Mouse (Mus musculus): ENCODE measurements around the gene Gm45716.

Gene Gm45716

DNA sequence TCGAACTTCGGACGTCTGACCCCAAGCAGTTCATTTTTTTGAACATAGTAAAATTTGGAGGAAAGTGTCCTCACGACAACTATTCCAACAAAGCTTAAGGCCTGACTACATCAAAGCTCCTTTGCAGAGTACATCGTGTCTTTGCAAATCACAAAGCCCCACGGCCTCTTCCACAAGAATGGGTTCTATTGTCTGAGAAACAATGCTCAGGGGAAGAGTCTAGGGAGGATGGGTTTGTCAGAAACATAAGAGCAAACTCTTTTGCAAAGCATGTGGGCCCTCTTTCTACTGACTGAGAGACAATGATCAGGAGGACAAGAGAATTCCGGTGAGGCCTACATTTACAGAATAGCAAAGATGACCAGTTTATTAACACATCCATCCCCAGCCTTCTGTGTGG, 26.8 kb downstream of the Gm45716 start:
- DNase-seq (ENCODE audit: low read depth, low spot score), result no peak

DNA sequence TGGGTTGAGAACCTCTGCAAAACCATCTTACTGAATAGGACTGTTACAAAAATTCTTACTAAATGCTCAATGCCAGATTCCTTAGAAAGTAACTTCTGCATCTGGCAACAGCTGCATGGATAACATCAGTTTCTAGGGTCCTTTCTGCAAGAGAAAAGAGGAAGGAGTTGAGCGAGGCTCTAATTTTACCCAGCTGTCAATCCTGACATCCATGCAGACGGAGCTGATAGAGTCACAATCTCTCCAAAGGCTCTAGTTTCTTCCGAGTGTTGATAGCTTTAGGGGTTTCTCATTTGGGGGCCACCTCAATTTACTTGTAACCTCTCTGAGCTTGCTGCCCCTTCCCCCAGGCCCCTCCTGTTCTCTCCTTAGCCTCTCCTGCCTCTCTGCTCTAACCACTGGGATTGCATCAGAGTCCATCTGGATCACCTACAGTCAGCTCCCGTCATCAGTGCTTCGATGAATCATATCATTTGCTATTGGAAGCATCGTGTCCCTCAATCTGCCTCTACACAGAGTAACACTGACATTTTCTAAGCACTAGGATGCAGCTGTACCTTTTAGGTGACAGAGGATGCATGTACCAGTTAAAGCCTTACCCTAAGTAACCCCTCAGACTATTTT, 32.7 kb downstream of the Gm45716 start:
- DNase-seq (ENCODE audit: low read depth, low spot score), result no peak

DNA sequence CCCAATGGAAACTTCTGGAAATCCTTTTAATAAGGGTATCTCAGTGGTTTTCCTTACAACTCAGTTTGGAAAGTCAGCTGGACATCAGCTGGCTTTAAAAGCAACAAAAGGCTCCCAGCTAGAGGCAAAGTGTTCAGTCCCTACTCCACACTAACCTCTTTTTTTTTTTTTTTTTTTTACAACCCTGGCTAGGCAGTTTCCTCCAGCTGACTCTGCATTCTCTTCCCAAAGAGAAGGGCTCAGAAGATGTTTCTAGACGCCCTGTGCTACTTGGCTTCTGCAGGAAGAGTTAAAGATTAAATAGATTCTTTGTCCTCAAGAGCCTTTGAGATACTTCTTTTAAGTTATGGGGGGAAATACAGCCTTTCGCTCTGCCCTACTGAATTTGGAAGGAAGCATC, 33.3 kb downstream of the Gm45716 start:
- DNase-seq (ENCODE audit: low read depth, low spot score), result no peak

DNA sequence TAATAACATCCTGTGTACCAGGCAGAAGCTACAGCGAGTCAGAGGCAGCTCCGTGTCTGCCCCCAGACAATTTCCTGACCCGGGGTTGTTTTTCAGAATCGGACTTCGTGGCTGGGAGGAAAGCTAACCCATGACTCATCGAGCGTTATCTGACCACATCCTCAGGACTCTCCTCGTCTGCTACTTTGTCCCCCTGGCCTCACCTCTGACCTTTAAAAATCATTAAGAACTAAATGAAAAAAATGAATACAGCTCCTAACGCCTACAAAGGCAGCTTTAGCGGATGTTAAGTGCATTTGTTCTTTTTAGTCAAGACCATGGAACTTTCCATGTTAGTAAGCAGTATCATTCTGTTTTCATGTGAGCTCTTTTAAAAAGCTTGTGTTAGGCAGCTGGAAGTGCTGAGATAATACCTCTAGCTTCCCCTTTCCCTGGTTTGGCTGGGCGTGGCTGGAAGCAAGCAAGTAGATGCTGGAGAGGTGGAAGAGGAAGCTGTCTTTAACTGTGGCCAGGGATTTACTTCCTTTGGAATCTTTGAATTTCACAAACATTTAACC, 37.5 kb downstream of the Gm45716 start:
- no peak for DNase-seq (ENCODE audit: low read depth, low spot score)

DNA sequence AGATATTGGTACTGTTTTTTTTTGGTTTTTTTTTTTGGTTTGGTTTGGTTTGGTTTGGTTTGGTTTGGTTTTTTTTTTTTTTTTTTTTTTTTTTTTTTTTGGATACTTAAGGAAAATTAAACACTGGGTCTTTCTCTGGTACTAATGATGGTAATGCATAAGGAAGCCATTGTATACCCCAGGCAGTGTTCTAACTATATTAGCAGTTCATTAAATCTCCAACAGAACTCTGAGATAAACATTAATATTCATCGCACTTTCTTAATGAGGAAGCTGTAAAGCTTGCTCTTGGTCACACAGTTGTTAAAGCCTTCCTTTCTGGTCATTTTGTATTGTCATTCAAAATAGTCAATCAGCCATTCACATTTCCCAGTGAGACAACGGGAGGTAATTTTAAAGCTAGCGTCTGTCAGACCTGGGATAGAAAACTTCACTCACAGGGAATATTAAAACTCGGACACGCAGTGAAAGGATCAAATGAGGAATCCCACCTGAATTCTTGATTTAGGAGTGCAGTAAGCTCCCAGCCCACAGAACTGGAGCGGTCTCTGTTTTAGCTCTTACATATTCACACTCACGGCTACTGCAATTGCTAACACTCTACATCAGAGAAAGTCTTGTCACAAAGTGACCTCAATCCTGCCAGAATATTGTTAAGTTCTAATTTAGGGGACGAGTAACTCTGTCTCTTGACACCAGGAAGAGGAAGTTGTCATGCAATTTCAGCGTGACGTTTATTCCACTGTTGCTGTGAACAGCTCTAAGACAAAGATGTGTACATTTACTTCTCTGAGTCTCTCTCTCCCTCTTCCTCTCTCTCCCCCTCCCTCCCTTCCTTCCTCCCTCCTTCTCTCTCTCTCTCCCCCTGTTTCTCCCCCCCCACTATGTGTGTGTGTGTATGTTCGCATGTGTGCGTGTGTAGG, 39.8 kb downstream of the Gm45716 start:
- no peak for DNase-seq (ENCODE audit: low read depth, low spot score)

DNA sequence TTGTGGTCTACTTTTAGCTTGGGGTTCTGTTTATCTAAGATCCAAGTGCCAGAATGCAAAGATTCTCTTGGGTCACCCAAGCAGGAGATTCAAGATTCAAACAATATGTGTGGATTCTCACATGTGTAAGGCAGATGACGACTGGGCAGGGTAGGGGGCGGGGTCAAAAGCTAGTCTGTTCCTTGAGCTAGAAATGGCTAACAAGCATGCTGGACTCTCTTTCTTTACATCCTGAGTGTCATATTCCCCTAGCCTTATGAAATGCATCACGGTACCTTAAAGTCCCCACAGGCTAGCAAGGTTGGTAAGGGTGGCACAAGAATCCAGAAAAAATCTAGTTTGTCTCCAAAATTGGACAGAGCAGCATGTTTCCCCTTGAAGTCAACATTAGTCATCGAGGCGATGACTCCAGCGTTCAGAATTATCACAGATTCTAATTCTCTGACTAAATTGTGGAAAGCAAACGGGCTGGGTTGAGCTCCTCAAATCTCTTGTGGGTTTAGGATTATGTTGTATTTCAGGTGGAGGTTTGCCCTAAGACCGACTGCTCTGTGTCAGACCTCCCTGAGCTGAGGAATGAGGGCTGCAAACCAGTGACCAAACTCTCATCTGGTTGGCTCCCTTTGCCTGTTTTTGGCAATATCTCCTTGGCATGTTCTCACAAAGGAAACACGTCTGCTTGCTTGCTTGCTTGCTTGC, 40.9 kb downstream of the Gm45716 start:
- DNase-seq (ENCODE audit: low read depth, low spot score), result no peak

DNA sequence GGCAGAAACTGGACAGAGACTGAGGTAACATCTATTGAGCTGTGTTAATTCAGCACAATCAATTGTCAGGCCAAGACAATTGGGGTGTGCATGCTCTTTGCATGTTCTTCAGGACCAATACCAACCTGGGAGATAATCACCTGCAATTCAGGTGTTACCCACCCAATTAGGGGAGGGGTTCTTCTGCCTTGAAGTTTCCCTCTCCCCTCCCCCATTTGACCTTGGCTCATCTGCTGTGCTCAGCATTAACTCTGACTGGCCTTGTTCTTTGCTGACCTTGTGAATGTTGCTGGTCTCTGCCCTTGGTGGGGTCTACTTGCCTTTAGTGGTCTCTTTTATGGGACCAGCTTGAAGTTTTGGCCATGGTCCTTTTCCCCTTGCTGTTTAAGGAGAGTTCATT, 42.3 kb downstream of the Gm45716 start:
- DNase-seq (ENCODE audit: low read depth, low spot score), result no peak

DNA sequence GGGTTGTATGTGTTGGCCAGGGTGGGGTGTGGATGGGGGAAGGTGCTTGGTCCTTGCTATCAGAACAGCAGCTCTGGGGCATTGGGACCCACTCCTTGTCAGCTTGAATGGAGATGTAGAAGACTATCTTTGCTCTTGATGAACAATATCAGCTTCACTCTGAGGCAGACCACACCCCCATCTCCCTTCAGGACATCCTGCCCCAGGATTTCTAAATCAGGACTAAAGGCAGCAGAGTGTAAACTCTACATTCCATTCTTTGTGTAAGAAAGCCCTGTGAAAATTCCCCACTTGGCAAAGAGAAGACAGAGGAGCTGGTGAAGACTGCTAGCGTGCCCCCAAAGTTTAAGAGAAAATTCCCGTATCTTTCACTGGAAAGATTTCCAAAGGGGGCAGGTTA, 43.2 kb downstream of the Gm45716 start:
- no peak for DNase-seq (ENCODE audit: low read depth, low spot score)

DNA sequence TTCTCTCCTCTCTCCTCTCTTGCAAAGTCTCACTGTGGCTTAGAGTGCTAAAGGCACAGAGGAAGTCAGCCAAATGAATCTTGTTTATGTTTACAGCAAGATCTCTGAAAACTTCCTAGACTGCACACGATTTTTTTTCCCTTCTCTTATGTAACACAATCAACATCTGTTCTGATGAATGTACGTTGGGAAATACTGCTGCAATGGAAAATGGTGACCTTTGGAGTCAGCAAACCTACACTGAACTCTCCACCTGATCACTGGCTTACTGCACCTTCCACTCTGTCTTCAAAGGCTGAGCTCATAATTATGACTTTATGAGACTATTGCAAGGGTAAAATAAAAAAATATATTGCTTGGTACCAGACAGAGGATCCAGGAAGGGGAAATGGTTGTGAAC, 44.1 kb downstream of the Gm45716 start:
- no peak for DNase-seq (ENCODE audit: low read depth, low spot score)

DNA sequence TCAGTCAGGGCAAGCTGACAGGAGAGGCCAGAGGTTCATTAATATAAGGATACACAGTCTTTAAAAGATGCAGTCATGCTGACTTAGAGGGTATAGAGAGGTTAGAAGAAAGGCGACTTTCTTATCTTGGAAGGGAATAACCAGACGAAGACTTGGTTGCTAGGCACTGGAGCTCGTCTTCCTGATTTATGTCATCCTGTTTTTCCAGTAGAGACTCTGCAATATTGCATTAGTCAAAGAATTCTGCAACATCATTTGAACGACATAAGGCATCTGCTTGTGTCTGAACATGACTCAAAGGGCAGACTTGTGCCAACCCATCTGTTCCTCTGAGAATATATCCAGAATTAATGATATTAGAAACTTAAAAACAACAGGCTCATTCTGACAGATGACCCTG, 45.2 kb downstream of the Gm45716 start:
- DNase-seq (ENCODE audit: low read depth, low spot score), result no peak

DNA sequence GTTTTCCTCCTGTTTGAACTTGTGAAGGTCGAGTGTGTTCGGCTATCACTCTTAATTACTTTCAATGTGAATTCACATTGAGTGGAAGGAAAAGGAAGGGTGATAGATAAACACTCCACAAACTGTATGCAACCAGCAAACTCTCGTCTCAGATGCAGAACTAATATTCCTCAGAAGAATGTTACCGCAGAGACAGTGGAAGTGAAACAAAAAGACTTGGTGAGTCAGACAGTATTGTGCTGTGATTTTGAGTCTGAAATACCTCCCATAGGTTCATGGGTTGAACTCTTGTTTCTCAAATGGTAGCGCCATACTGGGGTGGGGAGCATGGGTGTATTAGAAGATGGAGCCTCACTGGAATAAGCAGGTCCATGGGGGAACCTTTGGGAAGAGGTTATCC, 47.7 kb downstream of the Gm45716 start:
- no peak for DNase-seq (ENCODE audit: low read depth, low spot score)

DNA sequence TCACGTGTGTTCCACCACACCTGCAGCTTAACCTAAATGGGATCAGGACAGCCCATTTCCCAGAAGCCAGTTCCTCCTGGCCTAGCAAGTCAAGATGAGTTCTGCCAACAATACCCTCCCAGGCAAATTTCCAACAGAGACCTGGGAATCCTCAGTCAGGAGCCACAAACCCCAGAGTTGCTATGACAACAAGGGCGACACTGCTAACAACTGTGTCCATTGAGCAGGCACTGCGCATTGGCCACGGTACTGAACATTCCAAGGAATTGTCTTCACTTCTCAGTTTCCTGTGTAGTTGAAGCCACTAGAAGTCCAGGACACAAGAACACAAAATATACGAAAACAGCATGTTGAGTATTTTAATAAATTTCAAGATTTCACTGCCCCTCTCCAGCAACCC, 50.1 kb downstream of the Gm45716 start:
- DNase-seq (ENCODE audit: low read depth, low spot score), result no peak

DNA sequence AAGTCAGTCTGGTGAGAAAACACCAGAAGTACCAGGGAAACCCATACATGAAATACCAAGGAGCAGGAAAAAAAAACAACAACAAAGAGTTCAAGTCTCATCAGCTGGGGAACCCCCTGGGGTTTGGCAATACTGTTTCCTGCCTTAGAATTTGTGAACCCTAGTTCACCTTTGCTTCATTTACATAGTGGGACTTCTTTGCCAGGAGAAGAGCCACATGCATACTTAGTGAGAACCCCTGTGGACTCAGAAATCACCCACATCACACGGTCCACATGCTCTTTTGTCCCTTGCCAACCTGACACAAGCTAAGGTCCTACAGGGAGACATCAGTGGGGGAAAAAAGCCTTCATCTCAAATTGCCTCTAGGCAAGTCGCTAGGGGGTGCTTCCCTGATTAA, 51.2 kb downstream of the Gm45716 start:
- DNase-seq (ENCODE audit: low read depth, low spot score), result no peak

DNA sequence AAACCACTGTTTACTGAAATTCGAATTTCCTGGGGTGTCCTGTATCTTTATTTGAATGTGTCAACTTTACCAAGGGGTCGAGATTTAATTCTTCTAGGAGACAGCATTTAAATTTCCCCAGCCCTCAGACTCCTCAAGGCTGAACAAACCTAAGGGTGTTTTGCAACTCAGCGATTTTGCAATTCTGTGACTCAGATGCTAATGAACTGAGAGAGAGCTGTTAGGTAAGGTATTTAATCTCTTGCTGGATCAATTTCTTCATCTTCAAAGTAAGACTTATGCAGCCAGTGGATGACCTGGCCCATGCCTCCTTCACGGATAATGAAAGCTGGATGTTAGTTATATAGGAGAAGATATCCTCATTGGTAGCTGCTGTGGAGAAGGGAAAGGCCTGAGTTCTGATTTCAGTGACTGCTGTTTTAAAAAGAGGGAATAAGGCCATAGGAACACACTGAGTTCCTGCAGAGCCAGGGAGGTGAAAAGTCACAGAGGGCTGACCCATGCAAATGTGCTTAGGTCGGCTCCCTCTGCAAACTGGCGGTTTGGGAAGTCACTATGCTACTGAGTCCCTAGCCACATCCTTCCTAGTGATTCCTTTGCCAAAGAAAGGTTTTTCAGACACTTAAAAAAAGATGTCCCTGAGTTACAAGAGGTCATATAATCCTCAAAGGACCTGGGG, 53.3 kb downstream of the Gm45716 start:
- DNase-seq (ENCODE audit: low read depth, low spot score), result no peak

DNA sequence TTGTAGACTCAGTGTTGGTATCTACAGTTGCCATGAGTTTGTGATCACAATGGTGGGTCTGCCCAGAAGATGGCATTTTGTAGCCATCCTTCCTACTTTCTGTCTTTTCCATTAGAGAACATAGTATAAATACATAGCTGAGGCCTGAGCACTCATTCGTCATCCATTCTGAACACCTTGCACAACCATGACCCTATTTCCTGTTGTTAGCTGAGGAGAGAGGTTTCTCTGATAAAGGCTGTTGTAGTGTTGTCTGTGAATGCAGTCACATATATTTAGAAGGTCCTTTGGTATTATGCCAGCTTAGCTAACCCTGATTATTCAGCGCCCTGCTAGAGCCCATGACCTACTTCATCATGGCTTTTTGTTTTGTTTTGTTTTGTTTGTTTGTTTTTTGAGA, 54.4 kb downstream of the Gm45716 start:
- DNase-seq (ENCODE audit: low read depth, low spot score), result no peak

DNA sequence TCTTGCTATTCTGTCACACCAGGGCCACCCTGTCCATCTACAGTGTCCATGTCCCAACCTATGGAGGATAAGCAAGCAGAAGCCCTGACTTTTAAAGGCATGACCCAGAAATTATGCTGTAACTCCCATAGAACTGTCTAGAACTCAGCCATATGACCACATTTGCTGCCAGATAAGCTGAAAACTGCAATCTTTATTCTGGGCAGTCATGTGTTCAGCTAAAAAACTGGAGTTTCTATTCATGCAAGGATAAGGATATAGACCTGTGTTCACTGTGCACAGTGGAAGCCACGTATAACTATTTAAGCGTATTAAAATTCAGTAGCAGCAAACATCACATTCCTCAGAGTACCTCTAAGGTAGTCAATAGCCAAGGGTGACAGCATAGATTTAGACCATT, 55.8 kb downstream of the Gm45716 start:
- no peak for DNase-seq (ENCODE audit: low read depth, low spot score)

DNA sequence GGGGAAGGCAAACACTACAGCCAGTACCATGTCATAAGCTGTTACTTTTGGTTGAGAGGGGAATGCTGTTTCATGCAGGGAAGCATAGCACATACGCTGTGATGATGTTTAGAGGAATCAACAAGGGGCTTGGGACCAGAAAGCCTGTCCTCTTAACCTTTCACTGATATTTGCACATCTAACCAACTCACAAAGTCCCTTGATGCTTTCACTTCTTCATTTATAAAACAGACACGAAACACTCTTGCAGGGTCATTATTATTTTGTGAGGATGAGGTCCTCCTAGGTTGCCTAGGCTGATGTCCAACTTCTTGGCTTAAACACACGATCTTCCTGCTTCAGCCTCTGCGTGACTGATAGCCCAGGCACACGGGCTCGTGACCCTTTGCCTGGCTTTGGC, 58.1 kb downstream of the Gm45716 start:
- no peak for DNase-seq (ENCODE audit: low read depth, low spot score)

DNA sequence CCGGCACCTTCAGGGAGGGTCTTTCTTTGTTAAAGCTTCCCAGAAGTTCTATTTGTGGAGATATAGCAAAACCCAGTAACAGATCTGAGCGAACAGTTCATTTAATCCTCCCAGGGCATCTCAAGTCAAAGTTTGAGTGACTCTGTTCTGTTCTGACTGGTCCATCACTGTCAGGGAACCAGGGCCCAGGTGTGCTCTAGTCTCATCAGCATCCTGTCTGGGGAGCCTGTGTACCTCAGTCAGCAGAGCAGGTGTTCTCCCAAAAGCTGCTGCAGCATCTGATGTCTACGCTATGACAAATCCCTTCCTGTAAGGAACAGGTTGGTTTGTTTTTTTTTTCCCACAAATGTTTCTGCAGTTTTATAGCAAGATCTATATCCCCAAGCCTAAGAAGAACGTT, 59.2 kb downstream of the Gm45716 start:
- no peak for DNase-seq (ENCODE audit: low read depth, low spot score)

DNA sequence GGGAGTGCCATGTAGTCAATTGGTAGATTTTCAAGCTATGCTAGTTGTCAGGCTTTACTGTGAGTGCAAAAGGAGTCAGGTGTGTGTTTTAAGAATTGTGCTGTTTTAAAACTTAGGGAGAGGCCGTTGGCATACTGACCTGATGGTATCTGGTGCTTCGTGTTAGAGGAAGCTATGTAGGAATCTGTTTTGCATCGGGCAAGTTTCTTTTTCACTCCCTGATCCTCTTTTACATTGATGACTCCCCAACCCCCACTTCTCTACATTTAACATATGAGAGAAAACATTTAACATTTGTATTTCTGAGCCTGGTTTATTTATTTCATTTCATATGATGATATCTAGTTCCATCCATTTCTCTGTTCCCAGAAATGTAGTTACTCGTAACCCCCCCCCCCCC, 60.3 kb downstream of the Gm45716 start:
- no peak for DNase-seq (ENCODE audit: low read depth, low spot score)

DNA sequence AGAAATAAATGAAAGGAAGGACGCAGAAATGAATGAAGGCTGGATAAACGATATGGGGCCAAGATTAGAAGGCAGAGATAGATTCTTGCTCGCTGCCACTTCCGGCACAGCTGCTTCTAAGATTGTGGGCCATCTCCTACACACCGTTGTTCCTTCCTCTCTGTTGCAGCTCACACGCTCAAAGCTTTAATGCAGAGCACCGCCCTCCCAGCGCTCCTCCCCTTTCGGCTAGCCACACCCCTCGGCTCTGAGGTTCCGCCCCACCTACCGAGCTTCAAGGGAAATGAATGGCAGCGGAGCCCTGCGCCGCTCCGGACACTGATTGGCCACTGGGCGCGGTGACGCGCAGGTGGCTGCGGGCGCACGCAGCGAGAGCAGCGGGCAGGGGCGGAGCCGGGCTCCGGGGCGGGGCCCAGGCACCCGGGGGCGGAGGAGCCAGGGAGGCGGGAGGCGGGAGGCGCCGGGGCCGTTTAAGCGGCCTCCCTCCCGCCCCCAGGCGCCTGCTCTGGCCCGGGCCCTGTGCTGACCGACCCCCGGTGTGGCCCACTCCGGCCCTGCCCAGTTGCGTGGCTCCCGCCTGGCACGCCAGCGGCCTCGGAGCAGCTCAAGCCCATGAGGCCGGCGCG, 61.7 kb downstream of the Gm45716 start, which contains the start of gene Mmd:
Gene Mmd (plus strand): TSS at position 432 of the 626 bp plus-strand sequence.
- peak; percentile 90 for DNase-seq (ENCODE audit: low read depth, low spot score)

DNA sequence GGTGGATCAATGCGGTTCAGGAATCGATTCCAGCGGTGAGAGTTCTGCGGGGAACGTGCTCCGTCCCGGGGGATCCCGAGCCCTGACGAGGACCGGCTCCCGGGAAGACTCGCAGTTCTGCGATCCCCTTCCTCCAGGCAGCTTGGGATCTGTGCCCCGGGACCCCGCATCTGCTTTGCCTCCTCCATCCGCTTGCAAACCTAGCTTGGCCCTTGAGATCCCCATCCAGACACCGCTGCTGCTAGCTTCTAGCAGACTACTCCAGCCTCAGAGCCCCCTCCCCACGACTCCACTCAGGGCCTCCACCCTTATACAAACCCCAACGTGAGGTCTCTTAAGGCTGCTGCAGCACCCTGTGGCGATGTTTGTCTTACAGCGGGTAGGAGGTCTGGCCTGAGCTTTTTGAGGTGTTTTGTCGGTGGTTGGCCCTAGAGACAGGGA, 62.2 kb downstream of the Gm45716 start:
- DNase-seq (ENCODE audit: low read depth, low spot score), result no peak

All from c-Kit-negative CD71-positive TER-119-positive erythroid progenitor cells, embryonic 14.5 days (primary cell).